Mouse (Mus musculus) spleen, adult 10 weeks (tissue): ENCODE measurements around the gene Ergic3. TPM values are rescaled to one million over a fixed set of nuclear protein-coding genes. Genes with fewer than 3 reads are reported as not detected.

ENCODE experiments used
- polyA plus RNA-seq: library from polyadenylated mRNA; stranded (reverse); fragments of 350-450 nt; fragmentation: Illumina TruSeq; extraction: RNeasy Lipid Tissue Mini Kit (QIAGEN cat#74804); gene quantifications from one replicate; pipeline ENCODE4 v1.2.3, GENCODE M21; 2015; ENCODE audit warnings: low replicate concordance; ENCODE audit not compliant: insufficient read depth

Ergic3 gene
- polyA plus RNA-seq, result 49.9 TPM

DNA sequence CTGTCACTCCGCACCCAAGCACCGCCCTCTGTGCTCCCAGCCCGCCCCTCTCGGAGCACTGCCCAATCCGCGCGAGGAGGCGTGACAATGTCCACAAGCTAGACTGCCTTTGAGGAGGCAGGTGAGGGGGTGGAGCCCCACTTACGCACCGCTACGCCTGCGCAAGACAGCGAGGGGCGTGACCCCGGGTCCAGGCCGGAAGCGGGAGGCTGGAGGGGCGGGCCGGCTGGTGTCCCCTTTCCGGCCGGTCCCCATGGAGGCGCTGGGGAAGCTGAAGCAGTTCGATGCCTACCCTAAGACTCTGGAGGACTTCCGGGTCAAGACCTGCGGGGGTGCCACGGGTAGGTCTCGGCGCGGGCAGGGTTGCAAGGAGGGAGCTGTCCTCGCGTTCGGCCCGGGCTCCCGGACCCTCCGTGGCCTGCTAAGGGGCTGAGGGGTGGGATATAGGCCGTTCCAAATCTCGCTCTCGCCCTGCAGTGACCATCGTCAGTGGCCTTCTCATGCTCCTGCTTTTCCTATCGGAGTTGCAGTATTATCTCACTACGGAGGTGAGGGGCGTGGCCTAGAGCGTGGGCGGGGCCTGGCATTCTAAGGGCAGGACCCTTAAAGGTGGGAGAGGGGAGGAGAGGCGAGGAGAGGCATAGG lies at the start of gene Ergic3, which contains the start of gene 6430550D23Rik:
Gene Ergic3 (plus strand): TSS at position 158 of the 645 bp plus-strand sequence.
Gene 6430550D23Rik (minus strand): TSS at position 90 of the 645 bp plus-strand sequence.

DNA sequence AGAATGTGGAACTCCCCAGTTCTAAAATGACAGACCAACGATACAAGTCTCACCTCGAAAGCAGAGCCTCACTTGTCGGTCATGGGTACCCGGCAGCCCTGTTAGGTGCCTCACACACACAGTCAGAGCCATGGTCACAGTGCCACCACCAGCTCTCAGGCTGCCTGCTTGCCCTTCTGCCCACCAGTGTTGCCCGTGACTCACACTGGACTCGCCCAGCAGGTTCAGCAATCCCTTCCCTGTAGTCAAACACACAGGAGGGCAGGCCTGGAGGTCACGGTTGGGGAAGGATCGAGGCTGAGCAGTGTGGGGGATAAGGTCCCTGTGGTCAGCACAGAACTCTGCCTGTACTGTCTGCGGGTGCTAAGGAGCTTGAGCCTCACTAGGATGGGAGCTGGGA lies 45.0 kb downstream of the Ergic3 start, which contains the start of gene Fer1l4:
Gene Fer1l4 (minus strand): TSS at position 132 of the 400 bp plus-strand sequence.

DNA sequence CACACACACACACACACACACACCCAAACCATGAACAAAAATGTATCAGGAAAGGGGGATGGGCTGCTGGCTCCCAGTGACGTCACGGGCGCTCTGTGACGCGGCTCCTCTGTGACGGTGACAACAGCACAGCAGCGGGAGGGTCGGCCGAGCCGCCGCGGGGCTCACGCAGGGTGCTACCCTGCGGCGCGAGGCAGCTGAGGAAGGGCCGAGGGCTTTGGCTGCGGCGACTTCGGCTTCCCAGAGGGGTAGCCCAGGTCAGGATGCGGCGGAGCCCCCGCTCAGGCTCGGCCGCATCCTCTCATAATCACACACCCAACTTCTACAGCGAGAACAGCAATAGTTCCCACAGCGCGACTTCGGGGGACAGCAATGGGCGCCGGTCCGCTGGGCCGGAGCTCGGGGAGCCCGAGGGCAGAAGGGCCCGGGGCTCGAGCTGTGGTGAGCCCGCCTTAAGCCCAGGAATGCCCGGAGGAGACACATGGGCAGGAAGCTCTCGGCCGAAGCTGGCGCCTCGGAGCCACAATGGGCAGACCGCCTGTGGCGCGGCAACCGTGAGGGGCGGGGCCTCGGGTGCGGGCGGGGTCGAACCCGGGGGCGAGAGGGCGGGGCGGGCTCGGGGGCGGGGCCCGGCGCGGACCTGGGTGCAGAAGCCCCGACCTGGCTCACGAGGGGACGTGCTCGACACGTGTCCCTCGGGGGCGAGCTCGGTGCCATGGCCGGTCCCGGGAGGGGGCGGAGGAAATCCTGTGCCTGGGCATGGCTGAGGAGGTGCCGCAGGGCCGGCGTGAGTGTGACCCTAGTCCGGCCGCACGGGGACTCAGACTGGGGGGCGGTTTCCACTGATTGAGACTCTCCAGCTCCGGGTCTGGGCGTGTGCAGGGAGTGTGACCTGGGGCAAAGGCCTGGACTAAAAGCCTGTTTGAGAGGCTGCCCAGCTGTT lies 57.5 kb downstream of the Ergic3 start, which contains the start of gene Spag4:
Gene Spag4 (plus strand): TSS at position 77 of the 943 bp plus-strand sequence.

Other genes with a start within 250 kb of the Ergic3 start
- not detected for gene Mmp24, start 232.7 kb upstream of the Ergic3 start, polyA plus RNA-seq
- 19.6 TPM for gene BC029722, start 188.6 kb upstream of the Ergic3 start, polyA plus RNA-seq
- 55.5 TPM for gene Eif6, start 181.1 kb upstream of the Ergic3 start, polyA plus RNA-seq
- gene Fam83c, start 173.2 kb upstream of the Ergic3 start, polyA plus RNA-seq, result not detected
- gene Uqcc1, start 77.7 kb upstream of the Ergic3 start, polyA plus RNA-seq, result 51.4 TPM
- gene Gm15557, start 67.3 kb upstream of the Ergic3 start, polyA plus RNA-seq, result not detected
- not detected for gene Gdf5, start 62.7 kb upstream of the Ergic3 start, polyA plus RNA-seq
- 41.4 TPM for gene Cep250, start 51.6 kb upstream of the Ergic3 start, polyA plus RNA-seq
- 3.1 TPM for gene 6430550D23Rik, start 68 bp upstream of the Ergic3 start, polyA plus RNA-seq
- gene Fer1l4, start 44.9 kb downstream of the Ergic3 start, polyA plus RNA-seq, result not detected
- 0.32 TPM for gene Spag4, start 57.1 kb downstream of the Ergic3 start, polyA plus RNA-seq
- 53.8 TPM for gene Cpne1, start 103.9 kb downstream of the Ergic3 start, polyA plus RNA-seq
- gene Rbm12, start 103.9 kb downstream of the Ergic3 start, polyA plus RNA-seq, result 39.7 TPM
- gene Gm28036, start 119.0 kb downstream of the Ergic3 start, polyA plus RNA-seq, result 28.9 TPM
- gene Romo1, start 136.0 kb downstream of the Ergic3 start, polyA plus RNA-seq, result 18.4 TPM
- gene Nfs1, start 136.1 kb downstream of the Ergic3 start, polyA plus RNA-seq, result 30.9 TPM
- gene Rbm39, start 172.2 kb downstream of the Ergic3 start, polyA plus RNA-seq, result 835 TPM
- gene Phf20, start 188.4 kb downstream of the Ergic3 start, polyA plus RNA-seq, result 32.8 TPM